Mouse (Mus musculus) cerebellum, adult 2 months (tissue): Measurements from ENCODE around the gene Grem1.

Experiments used
- CTCF ChIP-seq: fragments of 200-500 bp; IDR thresholded peaks from 2 replicates; pipeline ENCODE4 v1.5.1; 2011; ENCODE audit warnings: low read depth, mild to moderate bottlenecking, control low read depth, low read length, moderate library complexity, borderline replicate concordance; ENCODE audit not compliant: insufficient read depth
- POLR2A ChIP-seq: fragments of 200-500 bp; IDR thresholded peaks from 2 replicates; pipeline ENCODE4 v1.6.1; 2011; ENCODE audit warnings: low read length, control low read depth, borderline replicate concordance; ENCODE audit not compliant: insufficient read depth

GRCm38 (mm10) chr2:113757525-113758310, 728 bp downstream of the Grem1 start:
- no peak for TF ChIP-seq POLR2A
- TF ChIP-seq CTCF, result no peak
